Mouse (Mus musculus): Measurements from ENCODE around the gene Dnpep.

DNA sequence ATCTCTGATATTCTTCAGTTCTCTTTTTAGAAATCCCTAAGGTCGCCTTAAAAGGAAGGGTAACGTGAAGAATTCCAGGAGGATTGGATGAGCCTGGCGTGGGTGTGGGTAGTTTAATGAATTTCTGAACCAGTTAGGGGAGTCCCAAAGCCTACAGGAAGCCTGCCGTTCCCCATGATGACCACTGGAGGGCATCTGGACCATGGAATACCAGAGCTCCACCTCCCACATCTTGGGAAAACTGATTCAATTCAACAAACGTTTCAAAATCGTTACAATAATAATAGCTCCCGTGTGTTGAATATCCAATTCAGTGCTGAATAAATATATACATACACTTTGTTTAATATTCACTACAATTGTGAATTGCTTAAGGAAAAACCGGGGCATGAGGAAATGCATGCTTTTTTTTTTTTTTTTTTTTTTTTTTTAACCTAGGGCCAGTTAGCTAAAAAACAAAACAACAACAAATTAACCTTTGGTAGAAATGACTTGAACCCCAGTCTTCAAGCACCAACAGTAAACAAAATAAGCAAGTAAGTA, 25.2 kb upstream of the Dnpep start:
- TF ChIP-seq CTCF (IDR thresholded peaks at IDR 0.05; ENCODE audit: control insufficient read depth, insufficient read depth, insufficient read length) (peak; percentile 83), CEBPB (IDR thresholded peaks at IDR 0.05; ENCODE audit: low read depth) (no peak), MYOD1 (IDR thresholded peaks at IDR 0.05; ENCODE audit: control insufficient read depth, insufficient read length, low read depth) (no peak), MAX (IDR thresholded peaks at IDR 0.05) (no peak), MYOG (IDR thresholded peaks at IDR 0.05; ENCODE audit: control insufficient read depth, extremely low read depth, insufficient read length) (no peak)
